Mouse (Mus musculus) bone marrow macrophage, adult 2 months (primary cell): Measurements from ENCODE around the gene Col8a2.

Source experiments
- CTCF ChIP-seq: IDR thresholded peaks from 2 replicates; pipeline ENCODE4 v1.5.1; 2012; ENCODE audit warnings: low read depth, mild to moderate bottlenecking, low read length, moderate library complexity
- POLR2A ChIP-seq: IDR thresholded peaks from 2 replicates; pipeline ENCODE4 v1.6.1; 2012; ENCODE audit warnings: mild to moderate bottlenecking, low read depth, low read length, borderline replicate concordance

GRCm38 (mm10) chr4:126325281-126325861 lies 38.8 kb downstream of the Col8a2 start, which contains the start of gene Tekt2:
- TF ChIP-seq CTCF (no peak), POLR2A (no peak)
